Comparison of ENCODE assay signal across 36 mouse cellular contexts in genomic region chr15:99038025-99038424, GRCm38 (mm10). TPM values are rescaled to one million over a fixed set of nuclear protein-coding genes. Genes with fewer than 3 reads are reported as not detected.
"Had no signal": no experiment of that assay in that cellular context is flagged by ENCODE, and none has a peak within 500 bp of the region (broad histone marks: within the 10 kb centered on the region; RNA-seq: fewer than 3 reads in every experiment).

No protein-coding gene starts in this region.

- H3K9me3 ChIP-seq: embryonic facial prominence, embryonic 10.5 days; embryonic facial prominence, embryonic 12.5 days; embryonic facial prominence, embryonic 13.5 days; embryonic facial prominence, embryonic 15.5 days; forebrain, embryonic 10.5 days; forebrain, embryonic 12.5 days; forebrain, embryonic 13.5 days; forebrain, embryonic 15.5 days had no signal

- H3K4me2 ChIP-seq: embryonic facial prominence, embryonic 12.5 days; embryonic facial prominence, embryonic 13.5 days; embryonic facial prominence, embryonic 15.5 days; forebrain, embryonic 12.5 days; forebrain, embryonic 13.5 days; forebrain, embryonic 15.5 days had no signal

- ATAC-seq: forebrain, embryonic 13.5 days; forebrain, embryonic 14.5 days; forebrain, embryonic 15.5 days; forebrain, embryonic 16.5 days; forebrain, postnatal 0 days had no signal

- H3K27ac ChIP-seq: embryonic facial prominence, embryonic 10.5 days; embryonic facial prominence, embryonic 12.5 days; embryonic facial prominence, embryonic 13.5 days; embryonic facial prominence, embryonic 15.5 days; forebrain, embryonic 10.5 days; forebrain, embryonic 12.5 days; forebrain, embryonic 13.5 days; forebrain, embryonic 15.5 days; gastrocnemius, adult 2 months; heart, adult 2 months had no signal

- DNase-seq: cerebellum, adult 9-10 months; cerebellum, adult 9-11 months; cerebellum, postnatal 10 days; cerebellum, postnatal 14 days; cerebellum, postnatal 25 days; cerebellum, postnatal 36 days; embryo, embryonic 11 days; forebrain, postnatal 0 days; gastrocnemius, adult 2 months; gastrocnemius, postnatal 10 days; gastrocnemius, postnatal 14 days; gastrocnemius, postnatal 25 days; gastrocnemius, postnatal 36 days; heart, adult 11 months; heart, adult 18-20 months; heart, adult 2 months had no signal

- H3K4me3 ChIP-seq: embryonic facial prominence, embryonic 10.5 days; embryonic facial prominence, embryonic 12.5 days; embryonic facial prominence, embryonic 13.5 days; embryonic facial prominence, embryonic 15.5 days; erythroblast, embryonic 14.5 days; forebrain, embryonic 10.5 days; forebrain, embryonic 12.5 days; forebrain, embryonic 13.5 days; forebrain, embryonic 15.5 days; gastrocnemius, adult 2 months; heart, adult 2 months had no signal

- H3K9ac ChIP-seq: embryonic facial prominence, embryonic 12.5 days; embryonic facial prominence, embryonic 13.5 days; embryonic facial prominence, embryonic 15.5 days; forebrain, embryonic 12.5 days; forebrain, embryonic 13.5 days; forebrain, embryonic 15.5 days; forebrain, postnatal 0 days had no signal

- H3K36me3 ChIP-seq: forebrain, embryonic 15.5 days had no signal

- H3K27me3 ChIP-seq: embryonic facial prominence, embryonic 12.5 days; embryonic facial prominence, embryonic 13.5 days; forebrain, embryonic 12.5 days; forebrain, embryonic 13.5 days; forebrain, embryonic 15.5 days had no signal

RNA-seq across cellular contexts. Expression of gene Prph, which starts 16.9 kb away (rescaled TPM):
- total RNA-seq: common myeloid progenitor, adult 5-6 weeks; granulocyte monocyte progenitor cell, adult 5-6 weeks had no signal
- polyA plus RNA-seq: erythroblast, embryonic 14.5 days had no signal

RNA-seq across cellular contexts. Expression of gene Troap, which starts 36.4 kb away (rescaled TPM):
- total RNA-seq: gastrocnemius, adult 2 months; gastrocnemius, adult 8-10 months had no signal

RNA-seq across cellular contexts. Expression of gene C1ql4, which starts 49.6 kb away (rescaled TPM):
- total RNA-seq: common myeloid progenitor, adult 5-6 weeks; gastrocnemius, adult 18-20 months; gastrocnemius, adult 2 months; gastrocnemius, adult 8-10 months; gastrocnemius, postnatal 10 days; gastrocnemius, postnatal 14 days; gastrocnemius, postnatal 25 days; gastrocnemius, postnatal 36 days; gastrocnemius, postnatal 4 days; granulocyte monocyte progenitor cell, adult 5-6 weeks; heart, adult 18-20 months; heart, adult 2 months; heart, adult 8-10 months had no signal
- polyA plus RNA-seq: cortical plate, adult 2 months; erythroblast, embryonic 14.5 days; forebrain, embryonic 13.5 days; forebrain, embryonic 14.5 days; forebrain, embryonic 16.5 days; frontal cortex, adult 2 months; heart, adult 2 months had no signal

RNA-seq across cellular contexts. Expression of gene Dnajc22, which starts 54.9 kb away (rescaled TPM):
- total RNA-seq: common myeloid progenitor, adult 5-6 weeks; gastrocnemius, adult 2 months; gastrocnemius, postnatal 4 days; granulocyte monocyte progenitor cell, adult 5-6 weeks had no signal
- polyA plus RNA-seq: embryonic facial prominence, embryonic 14.5 days; frontal cortex, adult 2 months had no signal
